Mouse (Mus musculus): ENCODE measurements at regions not wholly inside any gene's neighbourhood (a gene's known extent, or its start where the extent isn't known, plus 50 kb on each side); places are given as distances from the start of the nearest gene placed in this dataset.

GRCm38 (mm10) chr13:69410359-69410758, 123.2 kb upstream of the Nsun2 start:
- no peak for ATAC-seq
- Histone ChIP-seq H3K4me1 (ENCODE audit: control insufficient read depth, insufficient read depth, low read length) (no peaks in the 10 kb centered on the region), H3K4me2 (ENCODE audit: low read length) (no peak overlapping the region), H3K27me3 (replicated peaks; ENCODE audit: control insufficient read depth, insufficient read depth, low read length) (no peaks in the 10 kb centered on the region), H3K4me3 (ENCODE audit: low read depth, low read length) (no peak overlapping the region), H3K9ac (ENCODE audit: low read length) (no peak overlapping the region), H3K27ac (ENCODE audit: low read depth, low read length) (no peak overlapping the region), H3K36me3 (ENCODE audit: control insufficient read depth, insufficient read depth, low read length) (no peaks in the 10 kb centered on the region), H3K9me3 (replicated peaks; ENCODE audit: control insufficient read depth, low read length) (0 out of 2 replicates have a peak, but pooled peaks cover 5% of the 10 kb centered on the region)
- DNase-seq (ENCODE audit: low spot score) = no peak
- 80% methylated on average over 1 of the region's 1 CpGs for WGBS

DNA sequence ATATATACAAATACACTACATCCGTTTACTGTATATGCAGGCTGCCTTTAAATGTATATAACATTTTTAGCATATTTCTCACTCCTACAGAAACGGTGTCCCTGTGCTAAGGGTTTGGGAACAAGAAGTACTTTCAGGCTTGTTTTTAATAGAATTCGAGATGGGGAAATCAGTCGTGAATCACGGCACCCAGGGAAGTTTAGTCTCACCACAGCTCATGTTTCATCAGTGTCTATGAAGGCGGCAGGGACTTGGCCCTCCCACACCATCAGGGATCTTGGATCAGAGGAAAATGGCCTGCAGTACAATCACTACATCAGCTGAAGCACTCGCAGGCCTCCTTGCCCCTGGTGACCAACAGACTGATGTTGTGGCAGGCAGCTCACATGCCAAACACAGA, 118.7 kb upstream of the Nsun2 start:
- Histone ChIP-seq H3K4me2 (ENCODE audit: low read length) (no peak overlapping the region), H3K9me3 (replicated peaks; ENCODE audit: control insufficient read depth, low read length) (0 out of 2 replicates have a peak, but pooled peaks cover 5% of the 10 kb centered on the region), H3K9ac (ENCODE audit: low read length) (no peak overlapping the region), H3K27me3 (replicated peaks; ENCODE audit: control insufficient read depth, insufficient read depth, low read length) (no peaks in the 10 kb centered on the region), H3K4me1 (ENCODE audit: control insufficient read depth, insufficient read depth, low read length) (no peaks in the 10 kb centered on the region), H3K4me3 (ENCODE audit: low read depth, low read length) (no peak overlapping the region), H3K36me3 (ENCODE audit: control insufficient read depth, insufficient read depth, low read length) (no peaks in the 10 kb centered on the region), H3K27ac (ENCODE audit: low read depth, low read length) (no peak overlapping the region)
- ATAC-seq (no peak), DNase-seq (ENCODE audit: low spot score) (no peak)
- 87% methylated on average over 7 of the region's 7 CpGs for WGBS

DNA sequence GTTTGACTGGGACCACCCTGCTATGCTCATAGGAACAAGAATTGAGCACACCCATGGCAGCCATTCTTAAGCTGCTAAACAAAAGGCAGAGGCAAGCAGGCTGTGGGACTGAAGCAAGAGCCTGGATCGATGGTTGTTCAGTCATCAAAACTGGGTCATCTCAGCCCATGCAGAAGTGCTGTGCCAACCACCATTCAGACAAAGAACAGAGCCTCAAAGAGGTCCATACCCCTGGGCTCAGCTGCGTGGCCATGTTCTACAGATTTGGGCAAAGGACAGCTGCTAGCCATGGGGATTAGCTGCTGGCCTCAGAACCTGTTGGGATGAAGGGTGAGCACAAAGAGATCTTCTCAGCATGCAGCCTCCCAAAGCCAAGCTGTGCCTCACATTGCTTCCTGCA, 116.8 kb upstream of the Nsun2 start:
- H3K27ac ChIP-seq (ENCODE audit: low read depth, low read length) = no peak overlapping the region
- DNase-seq (ENCODE audit: low spot score) (no peak), ATAC-seq (no peak)
- H3K4me3 ChIP-seq (ENCODE audit: low read depth, low read length) = no peak overlapping the region
- no peaks in the 10 kb centered on the region for H3K9me3 ChIP-seq (replicated peaks; ENCODE audit: control insufficient read depth, low read length)
- no peaks in the 10 kb centered on the region for H3K4me1 ChIP-seq (ENCODE audit: control insufficient read depth, insufficient read depth, low read length)
- H3K27me3 ChIP-seq (replicated peaks; ENCODE audit: control insufficient read depth, insufficient read depth, low read length) = no peaks in the 10 kb centered on the region
- WGBS = 49% methylated on average over 2 of the region's 2 CpGs
- no peak overlapping the region for H3K9ac ChIP-seq (ENCODE audit: low read length)
- H3K4me2 ChIP-seq (ENCODE audit: low read length) = no peak overlapping the region
- no peaks in the 10 kb centered on the region for H3K36me3 ChIP-seq (ENCODE audit: control insufficient read depth, insufficient read depth, low read length)

DNA sequence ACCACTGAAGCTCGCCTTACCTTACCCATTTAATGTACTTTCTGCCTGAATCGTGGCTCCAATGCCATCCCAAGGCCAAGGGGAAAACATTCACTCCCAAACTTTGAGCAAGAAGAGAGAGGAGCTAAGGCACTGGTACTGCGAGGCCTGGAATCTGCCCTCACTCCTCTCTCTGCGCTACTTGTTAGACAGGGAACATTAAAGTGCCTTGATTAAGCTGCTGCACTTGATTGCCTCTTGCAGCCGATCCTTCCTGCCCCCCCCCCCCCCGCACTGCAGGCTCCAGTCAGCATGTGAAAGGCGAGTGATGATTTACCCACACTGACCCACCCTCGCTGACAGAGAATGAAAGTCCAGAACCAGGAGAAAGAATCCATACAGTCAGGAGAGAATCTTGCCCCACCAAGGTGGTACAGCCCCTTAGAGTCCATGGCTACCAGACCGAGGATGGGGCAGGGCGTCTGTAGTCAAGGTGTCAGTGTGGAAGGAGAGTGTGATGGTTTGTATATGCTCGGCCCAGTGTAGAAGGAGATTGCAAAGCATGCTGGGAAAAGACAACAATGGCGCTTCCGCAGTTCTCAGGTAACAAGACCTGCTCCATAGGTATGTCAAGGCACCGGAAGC, 115.6 kb upstream of the Nsun2 start:
- Histone ChIP-seq H3K27me3 (replicated peaks; ENCODE audit: control insufficient read depth, insufficient read depth, low read length) (no peaks in the 10 kb centered on the region), H3K4me2 (ENCODE audit: low read length) (no peak overlapping the region), H3K9me3 (replicated peaks; ENCODE audit: control insufficient read depth, low read length) (no peaks in the 10 kb centered on the region), H3K4me3 (ENCODE audit: low read depth, low read length) (no peak overlapping the region), H3K27ac (ENCODE audit: low read depth, low read length) (no peak overlapping the region), H3K36me3 (ENCODE audit: control insufficient read depth, insufficient read depth, low read length) (no peaks in the 10 kb centered on the region), H3K4me1 (ENCODE audit: control insufficient read depth, insufficient read depth, low read length) (no peaks in the 10 kb centered on the region), H3K9ac (ENCODE audit: low read length) (no peak overlapping the region)
- ATAC-seq = no peak
- WGBS = 87% methylated on average over 14 of the region's 14 CpGs
- no peak for DNase-seq (ENCODE audit: low spot score)

GRCm38 (mm10) chr13:69420166-69420565, 113.4 kb upstream of the Nsun2 start:
- Histone ChIP-seq H3K36me3 (ENCODE audit: control insufficient read depth, insufficient read depth, low read length) (no peaks in the 10 kb centered on the region), H3K4me1 (ENCODE audit: control insufficient read depth, insufficient read depth, low read length) (no peaks in the 10 kb centered on the region), H3K9ac (ENCODE audit: low read length) (no peak overlapping the region), H3K27ac (ENCODE audit: low read depth, low read length) (no peak overlapping the region), H3K4me2 (ENCODE audit: low read length) (no peak overlapping the region), H3K27me3 (replicated peaks; ENCODE audit: control insufficient read depth, insufficient read depth, low read length) (no peaks in the 10 kb centered on the region), H3K9me3 (replicated peaks; ENCODE audit: control insufficient read depth, low read length) (no peaks in the 10 kb centered on the region), H3K4me3 (ENCODE audit: low read depth, low read length) (no peak overlapping the region)
- WGBS = 93% methylated on average over 8 of the region's 8 CpGs
- DNase-seq (ENCODE audit: low spot score) (no peak), ATAC-seq (no peak)

- no peaks in the 10 kb centered on the region for H3K27me3 ChIP-seq (replicated peaks; ENCODE audit: control insufficient read depth, insufficient read depth, low read length)
- no peak for DNase-seq (ENCODE audit: low spot score)
- no peaks in the 10 kb centered on the region for H3K36me3 ChIP-seq (ENCODE audit: control insufficient read depth, insufficient read depth, low read length)
- H3K4me3 ChIP-seq (ENCODE audit: low read depth, low read length) = no peak overlapping the region
- no peaks in the 10 kb centered on the region for H3K4me1 ChIP-seq (ENCODE audit: control insufficient read depth, insufficient read depth, low read length)
- H3K9me3 ChIP-seq (replicated peaks; ENCODE audit: control insufficient read depth, low read length) = no peaks in the 10 kb centered on the region
- H3K27ac ChIP-seq (ENCODE audit: low read depth, low read length) = no peak overlapping the region
- no peak for ATAC-seq
- H3K9ac ChIP-seq (ENCODE audit: low read length) = no peak overlapping the region
- no peak overlapping the region for H3K4me2 ChIP-seq (ENCODE audit: low read length)
These were observed 111.6 kb upstream of the Nsun2 start for GRCm38 (mm10) chr13:69421966-69422365.

DNA sequence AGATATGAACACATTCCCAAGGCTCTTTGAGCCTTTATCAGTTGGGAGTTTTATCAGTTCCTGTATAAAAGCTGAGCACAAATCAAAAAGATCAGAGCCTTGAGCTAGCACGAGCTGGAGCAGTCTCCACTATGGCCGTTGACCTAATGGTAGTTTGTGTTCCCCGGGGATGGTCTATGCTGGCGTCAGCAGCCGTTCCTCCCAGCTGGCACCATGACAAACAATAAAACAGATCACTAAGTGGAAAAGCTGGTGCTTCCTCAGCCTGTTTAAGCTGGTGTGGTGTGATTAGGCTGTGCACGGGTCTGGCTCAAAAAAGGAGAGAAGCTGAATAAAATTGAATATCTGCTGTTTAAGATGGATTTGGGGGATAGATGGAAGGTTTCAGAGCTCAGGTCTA, 107.4 kb upstream of the Nsun2 start:
- Histone ChIP-seq H3K4me1 (ENCODE audit: control insufficient read depth, insufficient read depth, low read length) (no peaks in the 10 kb centered on the region), H3K27ac (ENCODE audit: low read depth, low read length) (no peak overlapping the region), H3K4me3 (ENCODE audit: low read depth, low read length) (no peak overlapping the region), H3K4me2 (ENCODE audit: low read length) (no peak overlapping the region), H3K9me3 (replicated peaks; ENCODE audit: control insufficient read depth, low read length) (no peaks in the 10 kb centered on the region), H3K27me3 (replicated peaks; ENCODE audit: control insufficient read depth, insufficient read depth, low read length) (no peaks in the 10 kb centered on the region), H3K36me3 (ENCODE audit: control insufficient read depth, insufficient read depth, low read length) (no peaks in the 10 kb centered on the region), H3K9ac (ENCODE audit: low read length) (no peak overlapping the region)
- peak; percentile 23 for DNase-seq (ENCODE audit: low spot score)
- whole genome bisulfite sequencing = 69% methylated on average over 6 of the region's 6 CpGs
- ATAC-seq = no peak

- H3K9me3 ChIP-seq (replicated peaks; ENCODE audit: control insufficient read depth, low read length) = no peaks in the 10 kb centered on the region
- no peak overlapping the region for H3K4me2 ChIP-seq (ENCODE audit: low read length)
- no peak overlapping the region for H3K9ac ChIP-seq (ENCODE audit: low read length)
- no peaks in the 10 kb centered on the region for H3K4me1 ChIP-seq (ENCODE audit: control insufficient read depth, insufficient read depth, low read length)
- no peak overlapping the region for H3K27ac ChIP-seq (ENCODE audit: low read depth, low read length)
- peak; percentile 17 for DNase-seq (ENCODE audit: low spot score)
- no peak overlapping the region for H3K4me3 ChIP-seq (ENCODE audit: low read depth, low read length)
- H3K36me3 ChIP-seq (ENCODE audit: control insufficient read depth, insufficient read depth, low read length) = no peaks in the 10 kb centered on the region
- no peak; the same call in 1 of the 2 replicates for ATAC-seq
- no peaks in the 10 kb centered on the region for H3K27me3 ChIP-seq (replicated peaks; ENCODE audit: control insufficient read depth, insufficient read depth, low read length)
- WGBS = 62% methylated on average over 5 of the region's 5 CpGs
These were observed 104.0 kb upstream of the Nsun2 start for GRCm38 (mm10) chr13:69429596-69429995.

- H3K4me2 ChIP-seq (ENCODE audit: low read length) = no peak overlapping the region
- no peak overlapping the region for H3K4me3 ChIP-seq (ENCODE audit: low read depth, low read length)
- no peak for ATAC-seq
- no peaks in the 10 kb centered on the region for H3K27me3 ChIP-seq (replicated peaks; ENCODE audit: control insufficient read depth, insufficient read depth, low read length)
- no peaks in the 10 kb centered on the region for H3K36me3 ChIP-seq (ENCODE audit: control insufficient read depth, insufficient read depth, low read length)
- no peak for DNase-seq (ENCODE audit: low spot score)
- no peak overlapping the region for H3K27ac ChIP-seq (ENCODE audit: low read depth, low read length)
- H3K9ac ChIP-seq (ENCODE audit: low read length) = no peak overlapping the region
- no peaks in the 10 kb centered on the region for H3K9me3 ChIP-seq (replicated peaks; ENCODE audit: control insufficient read depth, low read length)
- H3K4me1 ChIP-seq (ENCODE audit: control insufficient read depth, insufficient read depth, low read length) = no peaks in the 10 kb centered on the region
- WGBS = 87% methylated on average over 8 of the region's 8 CpGs
These were observed 99.9 kb upstream of the Nsun2 start for GRCm38 (mm10) chr13:69433461-69434323.

Data from forebrain, embryonic 14.5 days (tissue).